Mouse (Mus musculus) testis, adult 2 months (tissue): ENCODE results near the gene Coro2a. TPM values are rescaled to one million over a fixed set of nuclear protein-coding genes. Genes with fewer than 3 reads are reported as not detected.

ENCODE experiments used
- H3K27ac ChIP-seq: fragments of 200-500 bp; 2 replicates; pipeline ENCODE4 v1.5.1; 2012; ENCODE audit warnings: low read depth, low read length; ENCODE audit not compliant: control insufficient read depth, insufficient read depth
- H3K27me3 ChIP-seq: fragments of 200-500 bp; 2 replicates; pipeline ENCODE4 v1.6.1; 2012; ENCODE audit warnings: mild to moderate bottlenecking, low read length, moderate library complexity; ENCODE audit not compliant: control insufficient read depth, insufficient read depth
- H3K36me3 ChIP-seq: fragments of 200-500 bp; 2 replicates; pipeline ENCODE4 v1.6.1; 2012; ENCODE audit warnings: mild to moderate bottlenecking, low read length; ENCODE audit not compliant: control insufficient read depth, insufficient read depth
- H3K4me1 ChIP-seq: fragments of 200-500 bp; 2 replicates; pipeline ENCODE4 v1.6.1; 2012; ENCODE audit warnings: low read length; ENCODE audit not compliant: control insufficient read depth, insufficient read depth
- H3K4me3 ChIP-seq: fragments of 200-500 bp; 2 replicates; pipeline ENCODE4 v1.5.1; 2012; ENCODE audit warnings: low read depth, mild to moderate bottlenecking, low read length, moderate library complexity, mixed read lengths; ENCODE audit not compliant: control insufficient read depth
- CTCF ChIP-seq: fragments of 200-500 bp; IDR thresholded peaks from 2 replicates; pipeline ENCODE4 v1.5.1; 2012; ENCODE audit warnings: low read depth, mild to moderate bottlenecking, inconsistent platforms, low read length, moderate library complexity; ENCODE audit not compliant: control insufficient read depth, insufficient read depth, insufficient replicate concordance
- POLR2A ChIP-seq: fragments of 200-500 bp; IDR thresholded peaks from 2 replicates; pipeline ENCODE4 v1.6.1; 2012; ENCODE audit warnings: low read depth, mild to moderate bottlenecking, inconsistent platforms, low read length, moderate library complexity; ENCODE audit not compliant: control insufficient read depth
- polyA plus RNA-seq: library from polyadenylated mRNA; depleted of rRNA; stranded (reverse); fragments of >200 nt; gene quantifications from 2 replicates; pipeline ENCODE4 v1.2.3, GENCODE M21; 2012; rRNA removed

The Coro2a gene
- polyA plus RNA-seq, 1 experiment: 139 TPM

DNA sequence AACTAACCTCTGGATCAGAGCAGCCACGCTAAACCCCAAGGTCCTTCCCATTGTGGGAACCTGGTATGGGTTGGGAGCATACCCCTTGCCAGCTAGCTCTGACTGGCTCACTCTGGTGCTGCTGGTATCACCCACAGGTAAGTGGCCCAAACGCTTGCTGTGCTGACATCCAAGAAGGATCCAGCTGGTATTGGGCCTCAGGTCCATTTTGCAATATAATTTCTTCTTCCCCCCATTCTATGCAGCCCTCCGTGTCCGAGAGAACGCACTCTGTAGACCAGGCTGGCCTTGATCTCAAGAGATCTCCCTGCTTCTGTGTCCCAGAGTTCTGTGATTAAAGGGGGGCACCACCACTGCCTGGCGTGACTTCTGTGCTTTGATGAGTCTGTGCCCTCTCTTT, 108.9 kb downstream of the Coro2a start:
- Histone ChIP-seq H3K27me3 (no peaks in the 10 kb centered on the region), H3K4me3 (no peak overlapping the region), H3K4me1 (peaks cover 5% of the 10 kb centered on the region), H3K36me3 (no peaks in the 10 kb centered on the region), H3K27ac (no peak overlapping the region)
- TF ChIP-seq CTCF: no peak
- TF ChIP-seq POLR2A: no peak

GRCm38 (mm10) chr4:46489028-46489925, 112.7 kb downstream of the Coro2a start, which contains the start of gene Nans:
Nans (plus strand) TSS chr4:46489248.
- H3K27ac ChIP-seq: peak within 1 kb of the TSS; percentile 39; the same call in 1 of the 2 replicates
- H3K36me3 ChIP-seq: no peaks in the 10 kb centered on the region
- peak within 1 kb of the TSS; percentile 88 for H3K4me3 ChIP-seq
- no peaks in the 10 kb centered on the region for H3K27me3 ChIP-seq
- H3K4me1 ChIP-seq: peaks cover 11% of the 10 kb centered on the region
- TF ChIP-seq POLR2A (peak; percentile 18; the same call in 1 of the 2 replicates), CTCF (no peak)

DNA sequence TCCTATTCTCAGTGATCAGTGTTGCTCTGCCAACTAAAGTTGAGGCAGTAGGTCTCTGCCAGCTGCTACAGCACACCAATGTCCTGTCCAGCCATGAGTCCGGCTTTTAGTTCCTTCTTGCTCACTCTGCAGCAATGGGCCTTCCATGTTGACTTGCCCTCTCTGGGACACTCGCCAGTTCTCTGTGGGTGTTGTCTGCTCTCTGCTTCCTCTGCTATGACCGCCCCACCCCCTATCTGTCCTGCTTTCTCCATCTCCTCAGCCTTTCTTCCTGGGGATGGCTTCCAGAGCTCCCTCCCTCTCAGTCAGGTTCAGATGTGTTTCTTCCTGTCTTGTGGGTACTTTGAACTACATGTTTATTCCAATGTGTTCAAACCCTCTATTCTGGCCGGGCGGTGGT, 114.7 kb downstream of the Coro2a start:
- H3K36me3 ChIP-seq: no peaks in the 10 kb centered on the region
- H3K27ac ChIP-seq: no peak overlapping the region
- no peaks in the 10 kb centered on the region for H3K27me3 ChIP-seq
- H3K4me3 ChIP-seq: no peak overlapping the region
- peaks cover 11% of the 10 kb centered on the region for H3K4me1 ChIP-seq
- TF ChIP-seq CTCF (no peak), POLR2A (no peak)

Other genes with a start within 250 kb of the Coro2a start
- 12.1 and 12.2 TPM in 2 replicates for gene Trmo, start 212.8 kb downstream of the Coro2a start, polyA plus RNA-seq
- gene Hemgn, start 188.7 kb downstream of the Coro2a start, polyA plus RNA-seq: 54.7 and 57.4 TPM in 2 replicates
- gene Anp32b, start 151.3 kb downstream of the Coro2a start, polyA plus RNA-seq: 10.5 and 11.6 TPM in 2 replicates
- gene Nans, start 113.0 kb downstream of the Coro2a start, polyA plus RNA-seq: 9.5 and 10.7 TPM in 2 replicates
- 6.4 and 6.6 TPM in 2 replicates for gene Trim14, start 66.1 kb downstream of the Coro2a start, polyA plus RNA-seq
- 6.9 and 10.7 TPM in 2 replicates for gene Tbc1d2, start 48.0 kb upstream of the Coro2a start, polyA plus RNA-seq